Mouse (Mus musculus) heart, adult 2 months (tissue): ENCODE measurements around the gene Eif4enif1. TPM values are rescaled to one million over a fixed set of nuclear protein-coding genes. Genes with fewer than 3 reads are reported as not detected.
A peak's percentile ranks its signal among the peaks of the same experiment; 100 is the strongest.

ENCODE experiments used
- DNase-seq, 2 experiments: peaks; one replicate each; pipeline ENCODE4 v3.0.0; 2021
- H3K27ac ChIP-seq: fragments of 200-600 bp; 2 replicates; pipeline ENCODE4 v1.8.1; 2022
- H3K27me3 ChIP-seq: fragments of 200-500 bp; 2 replicates; pipeline ENCODE4 v1.6.1; 2012; ENCODE audit warnings: mild to moderate bottlenecking, low read length, inconsistent platforms, mixed read lengths; ENCODE audit not compliant: control insufficient read depth, insufficient read depth
- H3K36me3 ChIP-seq: fragments of 200-500 bp; 2 replicates; pipeline ENCODE4 v1.6.1; 2012; ENCODE audit warnings: low read length, inconsistent platforms; ENCODE audit not compliant: control insufficient read depth, insufficient read depth
- H3K4me1 ChIP-seq: fragments of 200-500 bp; 2 replicates; pipeline ENCODE4 v1.6.1; 2011; ENCODE audit warnings: low read length; ENCODE audit not compliant: control insufficient read depth, insufficient read depth
- H3K4me3 ChIP-seq: fragments of 200-600 bp; 2 replicates; pipeline ENCODE4 v1.8.1; 2022
- H3K79me2 ChIP-seq: fragments of 200-500 bp; replicated peaks from 2 replicates; pipeline ENCODE4 v1.6.1; 2012; ENCODE audit warnings: mild to moderate bottlenecking, inconsistent platforms, low read length, moderate library complexity, mixed read lengths; ENCODE audit not compliant: control insufficient read depth, insufficient read depth
- H3K9ac ChIP-seq: fragments of 200-500 bp; 2 replicates; pipeline ENCODE4 v1.6.1; 2012; ENCODE audit warnings: low read depth, mild to moderate bottlenecking, control low read depth, inconsistent platforms, low read length, mixed read lengths
- CTCF ChIP-seq: fragments of 200-600 bp; IDR thresholded peaks from 2 replicates; pipeline ENCODE4 v1.8.1; 2022; ENCODE audit warnings: antibody characterized with exemption, mild to moderate bottlenecking, moderate library complexity
- EP300 ChIP-seq: fragments of 200-500 bp; IDR thresholded peaks from 2 replicates; pipeline ENCODE4 v1.6.1; 2011; ENCODE audit warnings: low read depth, low read length, control low read depth; ENCODE audit not compliant: insufficient read depth
- POLR2A ChIP-seq: fragments of 200-500 bp; IDR thresholded peaks from 2 replicates; pipeline ENCODE4 v1.6.1; 2011; ENCODE audit warnings: mild to moderate bottlenecking, low read depth, low read length, control low read depth; ENCODE audit not compliant: insufficient read depth
- WGBS: fragments of 180-500 bp; shearing (Covaris S2); methylation state at CpG from one replicate; pipeline ENCODE4 v1.1.7; 2018; 5-methylcytosine and 5-hydroxymethylcytosine counted together
- intact Hi-C: fragments of 180-260 bp; cut with DNase I; formaldehyde crosslinking; loops from one replicate; pipeline ENCODE4 v1.15.1; 2025
- polyA plus RNA-seq: library from polyadenylated mRNA; depleted of rRNA; stranded (reverse); fragments of >200 nt; gene quantifications from 2 replicates; pipeline ENCODE4 v1.2.3, GENCODE M21; 2012
- total RNA-seq, 2 experiments: library from RNA; stranded (reverse); gene quantifications; 2 replicates each; pipeline ENCODE4 v1.2.3; 2021

Gene Eif4enif1
- total and polyA plus RNA-seq, 3 experiments = 29.6 to 43.6 (median 36.4) TPM

GRCm38 (mm10) chr11:3285940-3286339 lies 83.7 kb downstream of the Eif4enif1 start:
- no peaks in the 10 kb centered on the region for H3K36me3 ChIP-seq
- no peaks in the 10 kb centered on the region; the same call in 1 of the 2 replicates for H3K4me1 ChIP-seq
- TF ChIP-seq EP300 (no peak), POLR2A (no peak), CTCF (no peak)
- no peak for DNase-seq
- H3K79me2 ChIP-seq = no peaks in the 10 kb centered on the region
- H3K9ac ChIP-seq = no peak overlapping the region
- intact Hi-C loops = no loop called here
- no peak overlapping the region for H3K27ac ChIP-seq
- 84% methylated on average over 3 of the region's 3 CpGs for WGBS
- H3K4me3 ChIP-seq = no peak overlapping the region
- no peaks in the 10 kb centered on the region for H3K27me3 ChIP-seq

GRCm38 (mm10) chr11:3287131-3287530 lies 84.9 kb downstream of the Eif4enif1 start:
- intact Hi-C loops = no loop called here
- Histone ChIP-seq H3K79me2 (0 out of 2 replicates have a peak, but pooled peaks cover 2% of the 10 kb centered on the region), H3K9ac (no peak overlapping the region), H3K36me3 (no peaks in the 10 kb centered on the region), H3K4me1 (peaks cover 5% of the 10 kb centered on the region), H3K27me3 (no peaks in the 10 kb centered on the region), H3K4me3 (no peak overlapping the region), H3K27ac (no peak overlapping the region)
- 49% methylated on average over 6 of the region's 6 CpGs for WGBS
- TF ChIP-seq CTCF (no peak), EP300 (no peak), POLR2A (no peak)
- DNase-seq = no peak

GRCm38 (mm10) chr11:3287921-3288320 lies 85.7 kb downstream of the Eif4enif1 start:
- Histone ChIP-seq H3K79me2 (0 out of 2 replicates have a peak, but pooled peaks cover 2% of the 10 kb centered on the region), H3K9ac (no peak overlapping the region), H3K27me3 (no peaks in the 10 kb centered on the region), H3K36me3 (no peaks in the 10 kb centered on the region), H3K4me3 (no peak overlapping the region), H3K27ac (no peak overlapping the region), H3K4me1 (peaks cover 7% of the 10 kb centered on the region)
- WGBS = 84% methylated on average over 5 of the region's 5 CpGs
- TF ChIP-seq EP300 (no peak), CTCF (no peak), POLR2A (no peak)
- intact Hi-C loops = no loop called here
- no peak for DNase-seq

GRCm38 (mm10) chr11:3288521-3289301 lies 86.5 kb downstream of the Eif4enif1 start, which contains the start of gene Patz1:
Gene Patz1, plus strand, starts transcription at chr11:3288874.
- H3K36me3 ChIP-seq = no peaks in the 10 kb centered on the region
- DNase-seq = peak; percentile 50 to 63
- H3K9ac ChIP-seq = peak within 1 kb of the TSS; percentile 95
- H3K4me1 ChIP-seq = peaks cover 9% of the 10 kb centered on the region
- H3K79me2 ChIP-seq = 0 out of 2 replicates have a peak, but pooled peaks cover 2% of the 10 kb centered on the region
- intact Hi-C loops = loop anchor here (1.0 kb wide), 1 partner anchor 22 kb away; the partner anchor contains the start of gene Drg1
- no peak for TF ChIP-seq CTCF
- peak; percentile 57; the same call in 1 of the 2 replicates for TF ChIP-seq EP300
- TF ChIP-seq POLR2A = peak; percentile 74; the same call in 1 of the 2 replicates
- H3K4me3 ChIP-seq = peak within 1 kb of the TSS; percentile 100
- under 1% methylated on average over 41 of the region's 41 CpGs for WGBS
- no peaks in the 10 kb centered on the region for H3K27me3 ChIP-seq
- peak within 1 kb of the TSS; percentile 98 for H3K27ac ChIP-seq

- Histone ChIP-seq H3K9ac (peak overlapping the region; percentile 95), H3K79me2 (0 out of 2 replicates have a peak, but pooled peaks cover 2% of the 10 kb centered on the region), H3K27ac (peak overlapping the region; percentile 98), H3K36me3 (no peaks in the 10 kb centered on the region), H3K27me3 (no peaks in the 10 kb centered on the region), H3K4me1 (peaks cover 9% of the 10 kb centered on the region), H3K4me3 (peak overlapping the region; percentile 100)
- intact Hi-C loops = loop anchor here (1.0 kb wide), 1 partner anchor 23 kb away; the partner anchor contains the start of gene Drg1
- DNase-seq = peak; percentile 77 to 83
- TF ChIP-seq CTCF = no peak
- no peak for TF ChIP-seq EP300
- no peak for TF ChIP-seq POLR2A
- WGBS = under 1% methylated on average over 39 of the region's 40 CpGs
These were observed 87.2 kb downstream of the Eif4enif1 start for GRCm38 (mm10) chr11:3289302-3289802.
